Mouse (Mus musculus) frontal cortex, postnatal 14 days (tissue): ENCODE measurements around the gene Prom2.

ENCODE experiments used
- DNase-seq, 2 experiments: peaks; one replicate each; pipeline ENCODE4 v3.0.0; 2022; ENCODE audit warnings: low spot score in 2 of 2

Gene Prom2

GRCm38 (mm10) chr2:127541185-127541584, at the start of gene Prom2:
Prom2 (minus strand) TSS chr2:127541467.
- no peak for DNase-seq

GRCm38 (mm10) chr2:127590840-127591239, 49.6 kb upstream of the Prom2 start:
- no peak for DNase-seq

GRCm38 (mm10) chr2:127590204-127590603, 48.9 kb upstream of the Prom2 start:
- no peak for DNase-seq

- no peak for DNase-seq
Measured at GRCm38 (mm10) chr2:127588897-127589296, 47.6 kb upstream of the Prom2 start.

GRCm38 (mm10) chr2:127587514-127587844, 46.2 kb upstream of the Prom2 start:
- DNase-seq, result no peak

- DNase-seq, result peak; percentile 62 to 80
Measured at GRCm38 (mm10) chr2:127586694-127587513, 45.6 kb upstream of the Prom2 start, which contains the start of the genes Zfp661 and Mrps5. Zfp661 (minus strand) TSS chr2:127587094. Mrps5 (plus strand) TSS chr2:127587222.

GRCm38 (mm10) chr2:127584436-127584858, 43.2 kb upstream of the Prom2 start:
- DNase-seq, result peak; percentile 91 to 93

- no peak for DNase-seq
Measured at GRCm38 (mm10) chr2:127573322-127573721, 32.1 kb upstream of the Prom2 start.

GRCm38 (mm10) chr2:127559070-127559966, 18.1 kb upstream of the Prom2 start:
- DNase-seq, result peak; percentile 90 to 96

- DNase-seq, result peak; percentile 31 to 38
Measured at GRCm38 (mm10) chr2:127551078-127551477, 9.8 kb upstream of the Prom2 start.

- DNase-seq, result no peak
Measured at GRCm38 (mm10) chr2:127550446-127550845, 9.2 kb upstream of the Prom2 start.

GRCm38 (mm10) chr2:127549711-127550110, 8.4 kb upstream of the Prom2 start:
- DNase-seq, result no peak

GRCm38 (mm10) chr2:127548342-127549074, 7.2 kb upstream of the Prom2 start:
- no peak for DNase-seq

GRCm38 (mm10) chr2:127541697-127542096, 430 bp upstream of the Prom2 start:
- no peak for DNase-seq

- no peak for DNase-seq
Measured at GRCm38 (mm10) chr2:127539494-127539893, 1.8 kb downstream of the Prom2 start.

- no peak for DNase-seq
Measured at GRCm38 (mm10) chr2:127537548-127537947, 3.7 kb downstream of the Prom2 start.

- DNase-seq, result peak in 1 of 2 experiments; percentile 38
Measured at GRCm38 (mm10) chr2:127535363-127535762, 5.9 kb downstream of the Prom2 start.

GRCm38 (mm10) chr2:127532379-127532778, 8.9 kb downstream of the Prom2 start:
- no peak for DNase-seq

GRCm38 (mm10) chr2:127531592-127531991, 9.7 kb downstream of the Prom2 start:
- no peak for DNase-seq

GRCm38 (mm10) chr2:127530418-127530817, 10.8 kb downstream of the Prom2 start:
- no peak for DNase-seq

- no peak for DNase-seq
Measured at GRCm38 (mm10) chr2:127525004-127525775, 16.1 kb downstream of the Prom2 start.
